Mouse (Mus musculus): ENCODE measurements at regions not wholly inside any gene's neighbourhood (a gene's known extent, or its start where the extent isn't known, plus 50 kb on each side); places are given as distances from the start of the nearest gene placed in this dataset.

- Histone ChIP-seq H3K27me3 (ENCODE audit: insufficient read depth, low read length) (no peaks in the 10 kb centered on the region), H3K9me3 (ENCODE audit: low read length) (no peaks in the 10 kb centered on the region), H3K4me2 (ENCODE audit: low read depth) (no peak overlapping the region), H3K27ac (ENCODE audit: low read depth, low read length) (no peak overlapping the region), H3K4me1 (ENCODE audit: insufficient read depth) (no peaks in the 10 kb centered on the region), H3K9ac (no peak overlapping the region), H3K4me3 (ENCODE audit: low read depth, low read length) (no peak overlapping the region), H3K36me3 (ENCODE audit: insufficient read depth) (no peaks in the 10 kb centered on the region)
- ATAC-seq (no peak), DNase-seq (no peak)
- 89% methylated on average over 20 of the region's 20 CpGs for WGBS
- TF ChIP-seq CTCF (IDR thresholded peaks at IDR 0.05; ENCODE audit: low read depth) = no peak
These were observed 198.9 kb downstream of the Pax1 start for GRCm38 (mm10) chr2:147560426-147561155.

- H3K9me3 ChIP-seq (ENCODE audit: low read length) = no peaks in the 10 kb centered on the region
- no peak overlapping the region for H3K9ac ChIP-seq
- H3K4me2 ChIP-seq (ENCODE audit: low read depth) = no peak overlapping the region
- H3K27ac ChIP-seq (ENCODE audit: low read depth, low read length) = no peak overlapping the region
- no peaks in the 10 kb centered on the region for H3K36me3 ChIP-seq (ENCODE audit: insufficient read depth)
- no peak for DNase-seq
- H3K4me3 ChIP-seq (ENCODE audit: low read depth, low read length) = no peak overlapping the region
- TF ChIP-seq CTCF (IDR thresholded peaks at IDR 0.05; ENCODE audit: low read depth) = no peak
- no peaks in the 10 kb centered on the region for H3K27me3 ChIP-seq (ENCODE audit: insufficient read depth, low read length)
- no peak for ATAC-seq
- WGBS = 75% methylated on average over 2 of the region's 2 CpGs
- H3K4me1 ChIP-seq (ENCODE audit: insufficient read depth) = no peaks in the 10 kb centered on the region
These were observed 167.4 kb downstream of the Pax1 start for GRCm38 (mm10) chr2:147529161-147529560.

GRCm38 (mm10) chr2:147515436-147515835 lies 153.7 kb downstream of the Pax1 start:
- WGBS = 73% methylated on average over 3 of the region's 3 CpGs
- no peak overlapping the region for H3K4me2 ChIP-seq (ENCODE audit: low read depth)
- DNase-seq (no peak), ATAC-seq (no peak)
- no peak overlapping the region for H3K9ac ChIP-seq
- H3K27ac ChIP-seq (ENCODE audit: low read depth, low read length) = no peak overlapping the region
- no peaks in the 10 kb centered on the region for H3K9me3 ChIP-seq (ENCODE audit: low read length)
- no peaks in the 10 kb centered on the region for H3K36me3 ChIP-seq (ENCODE audit: insufficient read depth)
- no peaks in the 10 kb centered on the region for H3K27me3 ChIP-seq (ENCODE audit: insufficient read depth, low read length)
- H3K4me1 ChIP-seq (ENCODE audit: insufficient read depth) = no peaks in the 10 kb centered on the region
- H3K4me3 ChIP-seq (ENCODE audit: low read depth, low read length) = no peak overlapping the region
- TF ChIP-seq CTCF (IDR thresholded peaks at IDR 0.05; ENCODE audit: low read depth) = no peak

- Histone ChIP-seq H3K4me2 (ENCODE audit: low read depth) (no peak overlapping the region), H3K4me1 (ENCODE audit: insufficient read depth) (no peaks in the 10 kb centered on the region), H3K27ac (ENCODE audit: low read depth, low read length) (no peak overlapping the region), H3K27me3 (ENCODE audit: insufficient read depth, low read length) (no peaks in the 10 kb centered on the region), H3K9me3 (ENCODE audit: low read length) (no peaks in the 10 kb centered on the region), H3K36me3 (ENCODE audit: insufficient read depth) (no peaks in the 10 kb centered on the region), H3K4me3 (ENCODE audit: low read depth, low read length) (no peak overlapping the region), H3K9ac (no peak overlapping the region)
- DNase-seq (no peak), ATAC-seq (no peak)
- TF ChIP-seq CTCF (IDR thresholded peaks at IDR 0.05; ENCODE audit: low read depth) = no peak
- 81% methylated on average over 3 of the region's 3 CpGs for WGBS
These were observed 153.0 kb downstream of the Pax1 start for GRCm38 (mm10) chr2:147514748-147515147.

GRCm38 (mm10) chr2:147503962-147504361 lies 142.2 kb downstream of the Pax1 start:
- Histone ChIP-seq H3K4me3 (ENCODE audit: low read depth, low read length) (no peak overlapping the region), H3K4me2 (ENCODE audit: low read depth) (no peak overlapping the region), H3K27me3 (ENCODE audit: insufficient read depth, low read length) (no peaks in the 10 kb centered on the region), H3K4me1 (ENCODE audit: insufficient read depth) (no peaks in the 10 kb centered on the region), H3K9ac (no peak overlapping the region), H3K27ac (ENCODE audit: low read depth, low read length) (no peak overlapping the region), H3K36me3 (ENCODE audit: insufficient read depth) (no peaks in the 10 kb centered on the region), H3K9me3 (ENCODE audit: low read length) (no peaks in the 10 kb centered on the region)
- no peak for ATAC-seq
- no peak for TF ChIP-seq CTCF (IDR thresholded peaks at IDR 0.05; ENCODE audit: low read depth)
- 79% methylated on average over 4 of the region's 4 CpGs for WGBS
- DNase-seq = no peak

- no peaks in the 10 kb centered on the region for H3K9me3 ChIP-seq (ENCODE audit: low read length)
- no peak overlapping the region for H3K27ac ChIP-seq (ENCODE audit: low read depth, low read length)
- H3K4me3 ChIP-seq (ENCODE audit: low read depth, low read length) = no peak overlapping the region
- H3K36me3 ChIP-seq (ENCODE audit: insufficient read depth) = no peaks in the 10 kb centered on the region
- no peak for TF ChIP-seq CTCF (IDR thresholded peaks at IDR 0.05; ENCODE audit: low read depth)
- DNase-seq = no peak
- no peak for ATAC-seq
- no peak overlapping the region for H3K4me2 ChIP-seq (ENCODE audit: low read depth)
- WGBS = 96% methylated on average over 1 of the region's 1 CpGs
- H3K4me1 ChIP-seq (ENCODE audit: insufficient read depth) = no peaks in the 10 kb centered on the region
- H3K9ac ChIP-seq = no peak overlapping the region
- H3K27me3 ChIP-seq (ENCODE audit: insufficient read depth, low read length) = no peaks in the 10 kb centered on the region
These were observed 137.0 kb downstream of the Pax1 start for GRCm38 (mm10) chr2:147498731-147499130.

GRCm38 (mm10) chr2:147455932-147456331 lies 94.2 kb downstream of the Pax1 start:
- Histone ChIP-seq H3K4me2 (ENCODE audit: low read depth) (no peak overlapping the region), H3K9me3 (ENCODE audit: low read length) (no peaks in the 10 kb centered on the region), H3K27me3 (ENCODE audit: insufficient read depth, low read length) (no peaks in the 10 kb centered on the region), H3K9ac (no peak overlapping the region), H3K27ac (ENCODE audit: low read depth, low read length) (no peak overlapping the region), H3K4me1 (ENCODE audit: insufficient read depth) (no peaks in the 10 kb centered on the region), H3K4me3 (ENCODE audit: low read depth, low read length) (no peak overlapping the region), H3K36me3 (ENCODE audit: insufficient read depth) (no peaks in the 10 kb centered on the region)
- WGBS = 63% methylated on average over 5 of the region's 5 CpGs
- no peak for TF ChIP-seq CTCF (IDR thresholded peaks at IDR 0.05; ENCODE audit: low read depth)
- ATAC-seq (no peak), DNase-seq (no peak)

Measured in forebrain, postnatal 0 days (tissue).